Mouse (Mus musculus): ENCODE results near the gene Cux1.

Cux1 gene

DNA sequence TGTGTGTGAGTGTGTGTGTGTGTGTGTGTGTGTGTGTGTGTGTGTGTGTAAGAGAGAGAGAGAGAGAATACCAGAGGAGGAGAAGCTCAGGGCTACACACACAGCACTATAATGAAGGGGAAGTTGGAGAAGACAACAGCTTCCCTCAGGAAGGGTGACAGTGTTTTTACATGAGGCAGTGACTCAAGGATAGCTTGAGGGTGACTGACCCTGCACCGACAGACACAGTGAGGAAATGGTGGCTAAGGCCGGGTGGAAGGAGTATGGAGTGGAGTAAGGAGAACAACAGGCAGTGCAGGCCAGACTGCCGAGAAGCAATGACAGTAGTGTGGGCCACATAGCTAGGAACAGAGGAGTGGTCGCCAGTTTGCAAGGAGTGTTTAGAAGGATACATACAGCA lies 137.6 kb downstream of the Cux1 start:
- DNase-seq (ENCODE audit: low read depth, low spot score), result no peak
- Histone ChIP-seq H3K36me3 (ENCODE audit: control insufficient read depth, insufficient read depth, low read length, poor library complexity, severe bottlenecking) (no peaks in the 10 kb centered on the region), H3K27me3 (ENCODE audit: control insufficient read depth, insufficient read depth, low read length, poor library complexity, severe bottlenecking) (no peaks in the 10 kb centered on the region)

GRCm38 (mm10) chr5:136428498-136429060 lies 138.7 kb downstream of the Cux1 start:
- no peaks in the 10 kb centered on the region for H3K36me3 ChIP-seq (ENCODE audit: control insufficient read depth, insufficient read depth, low read length, poor library complexity, severe bottlenecking)
- peak; percentile 47 for DNase-seq (ENCODE audit: low read depth, low spot score)
- no peaks in the 10 kb centered on the region for H3K27me3 ChIP-seq (ENCODE audit: control insufficient read depth, insufficient read depth, low read length, poor library complexity, severe bottlenecking)

DNA sequence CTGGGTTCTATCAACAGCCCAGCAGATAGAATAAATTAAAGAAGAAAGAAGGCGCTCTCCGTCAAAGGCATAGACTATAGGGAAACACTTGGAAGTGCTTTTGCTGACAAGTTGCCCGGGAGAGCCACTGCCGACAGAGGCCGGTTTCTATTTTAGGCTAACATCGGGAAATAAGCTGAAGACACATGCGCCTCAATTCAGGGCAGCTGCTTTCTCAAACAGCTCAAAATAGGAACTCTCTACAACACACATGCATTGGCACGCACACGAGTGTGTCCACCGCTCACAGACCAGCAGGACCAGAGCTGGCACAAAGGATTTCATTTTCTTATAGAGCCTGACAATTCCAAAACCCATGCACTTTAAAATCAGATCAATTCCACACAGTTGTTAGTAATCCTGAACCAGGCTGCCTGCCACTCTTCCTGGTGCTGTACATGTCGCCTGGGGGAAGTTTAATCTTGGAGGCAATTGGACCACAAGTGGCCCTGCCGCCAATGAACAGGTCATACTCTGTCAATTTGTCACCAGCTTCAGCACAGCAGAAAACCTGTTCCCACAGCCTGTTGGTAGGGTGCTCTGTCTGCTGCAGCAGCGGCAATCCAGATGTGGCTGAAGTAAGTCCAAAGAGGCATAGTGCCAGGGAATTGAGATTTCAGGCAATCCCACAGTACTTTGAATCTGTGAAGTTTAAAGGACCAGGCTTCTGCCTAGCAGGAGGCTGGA lies 139.4 kb downstream of the Cux1 start:
- Histone ChIP-seq H3K36me3 (ENCODE audit: control insufficient read depth, insufficient read depth, low read length, poor library complexity, severe bottlenecking) (no peaks in the 10 kb centered on the region), H3K27me3 (ENCODE audit: control insufficient read depth, insufficient read depth, low read length, poor library complexity, severe bottlenecking) (no peaks in the 10 kb centered on the region)
- DNase-seq (ENCODE audit: low read depth, low spot score), result no peak

- DNase-seq (ENCODE audit: low read depth, low spot score), result no peak
- H3K36me3 ChIP-seq (ENCODE audit: control insufficient read depth, insufficient read depth, low read length, poor library complexity, severe bottlenecking), result no peaks in the 10 kb centered on the region
- no peaks in the 10 kb centered on the region for H3K27me3 ChIP-seq (ENCODE audit: control insufficient read depth, insufficient read depth, low read length, poor library complexity, severe bottlenecking)
Measured at GRCm38 (mm10) chr5:136427121-136427771, 140.0 kb downstream of the Cux1 start.

- DNase-seq (ENCODE audit: low read depth, low spot score), result no peak
- H3K27me3 ChIP-seq (ENCODE audit: control insufficient read depth, insufficient read depth, low read length, poor library complexity, severe bottlenecking), result no peaks in the 10 kb centered on the region
- no peaks in the 10 kb centered on the region for H3K36me3 ChIP-seq (ENCODE audit: control insufficient read depth, insufficient read depth, low read length, poor library complexity, severe bottlenecking)
Measured at GRCm38 (mm10) chr5:136422948-136423347, 144.3 kb downstream of the Cux1 start.

GRCm38 (mm10) chr5:136421885-136422284 lies 145.4 kb downstream of the Cux1 start:
- no peaks in the 10 kb centered on the region for H3K27me3 ChIP-seq (ENCODE audit: control insufficient read depth, insufficient read depth, low read length, poor library complexity, severe bottlenecking)
- no peaks in the 10 kb centered on the region for H3K36me3 ChIP-seq (ENCODE audit: control insufficient read depth, insufficient read depth, low read length, poor library complexity, severe bottlenecking)
- no peak for DNase-seq (ENCODE audit: low read depth, low spot score)

- DNase-seq (ENCODE audit: low read depth, low spot score), result no peak
- H3K27me3 ChIP-seq (ENCODE audit: control insufficient read depth, insufficient read depth, low read length, poor library complexity, severe bottlenecking), result no peaks in the 10 kb centered on the region
- H3K36me3 ChIP-seq (ENCODE audit: control insufficient read depth, insufficient read depth, low read length, poor library complexity, severe bottlenecking), result no peaks in the 10 kb centered on the region
Measured at GRCm38 (mm10) chr5:136421316-136421715, 146.0 kb downstream of the Cux1 start.

DNA sequence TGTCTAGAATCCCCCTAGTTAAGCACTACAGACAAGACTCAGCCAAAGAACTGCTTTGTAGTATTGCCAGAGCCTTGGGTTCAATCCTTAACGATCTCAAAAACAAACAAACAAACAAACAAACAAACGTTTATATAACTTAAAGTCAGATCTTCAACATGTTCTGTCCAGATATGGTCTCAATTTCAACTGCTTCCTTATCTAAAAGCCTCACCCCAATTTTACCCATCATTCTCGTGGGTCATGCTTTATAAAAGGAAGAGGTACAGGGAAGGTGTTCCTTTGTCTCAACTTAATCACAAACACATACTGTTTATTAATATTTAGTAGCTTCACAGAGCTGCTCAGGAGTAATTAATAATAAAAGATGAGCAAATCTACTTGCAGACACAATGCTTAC lies 146.9 kb downstream of the Cux1 start:
- no peaks in the 10 kb centered on the region for H3K27me3 ChIP-seq (ENCODE audit: control insufficient read depth, insufficient read depth, low read length, poor library complexity, severe bottlenecking)
- no peak for DNase-seq (ENCODE audit: low read depth, low spot score)
- no peaks in the 10 kb centered on the region for H3K36me3 ChIP-seq (ENCODE audit: control insufficient read depth, insufficient read depth, low read length, poor library complexity, severe bottlenecking)

GRCm38 (mm10) chr5:136417891-136418290 lies 149.4 kb downstream of the Cux1 start:
- H3K36me3 ChIP-seq (ENCODE audit: control insufficient read depth, insufficient read depth, low read length, poor library complexity, severe bottlenecking), result no peaks in the 10 kb centered on the region
- H3K27me3 ChIP-seq (ENCODE audit: control insufficient read depth, insufficient read depth, low read length, poor library complexity, severe bottlenecking), result no peaks in the 10 kb centered on the region
- no peak for DNase-seq (ENCODE audit: low read depth, low spot score)

DNA sequence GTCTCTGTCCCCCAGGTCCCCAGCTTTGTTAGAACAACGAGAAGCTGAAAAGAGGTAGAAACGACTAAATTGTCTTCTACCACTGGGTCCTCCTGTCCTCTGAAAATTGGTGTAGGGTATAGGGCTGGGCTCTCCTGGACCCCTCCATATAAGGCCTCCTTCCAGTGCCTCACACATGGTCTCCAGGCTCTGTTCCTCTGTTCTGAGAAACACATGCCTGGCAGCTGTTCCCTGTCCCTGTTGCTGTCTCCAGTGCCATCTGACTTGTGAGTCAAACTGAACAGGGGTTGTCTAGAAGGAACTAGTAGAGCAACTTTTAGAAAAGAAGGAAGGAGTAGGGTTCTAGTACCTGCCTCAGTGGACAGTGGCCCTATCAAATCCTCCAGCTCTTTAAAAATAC lies 152.8 kb downstream of the Cux1 start:
- H3K27me3 ChIP-seq (ENCODE audit: control insufficient read depth, insufficient read depth, low read length, poor library complexity, severe bottlenecking), result no peaks in the 10 kb centered on the region
- H3K36me3 ChIP-seq (ENCODE audit: control insufficient read depth, insufficient read depth, low read length, poor library complexity, severe bottlenecking), result no peaks in the 10 kb centered on the region
- no peak for DNase-seq (ENCODE audit: low read depth, low spot score)

- no peaks in the 10 kb centered on the region for H3K27me3 ChIP-seq (ENCODE audit: control insufficient read depth, insufficient read depth, low read length, poor library complexity, severe bottlenecking)
- no peaks in the 10 kb centered on the region for H3K36me3 ChIP-seq (ENCODE audit: control insufficient read depth, insufficient read depth, low read length, poor library complexity, severe bottlenecking)
- no peak for DNase-seq (ENCODE audit: low read depth, low spot score)
Measured at GRCm38 (mm10) chr5:136410681-136411181, 156.6 kb downstream of the Cux1 start.

- Histone ChIP-seq H3K36me3 (ENCODE audit: control insufficient read depth, insufficient read depth, low read length, poor library complexity, severe bottlenecking) (no peaks in the 10 kb centered on the region), H3K27me3 (ENCODE audit: control insufficient read depth, insufficient read depth, low read length, poor library complexity, severe bottlenecking) (no peaks in the 10 kb centered on the region)
- no peak for DNase-seq (ENCODE audit: low read depth, low spot score)
Measured at GRCm38 (mm10) chr5:136406357-136406756, 160.9 kb downstream of the Cux1 start.

DNA sequence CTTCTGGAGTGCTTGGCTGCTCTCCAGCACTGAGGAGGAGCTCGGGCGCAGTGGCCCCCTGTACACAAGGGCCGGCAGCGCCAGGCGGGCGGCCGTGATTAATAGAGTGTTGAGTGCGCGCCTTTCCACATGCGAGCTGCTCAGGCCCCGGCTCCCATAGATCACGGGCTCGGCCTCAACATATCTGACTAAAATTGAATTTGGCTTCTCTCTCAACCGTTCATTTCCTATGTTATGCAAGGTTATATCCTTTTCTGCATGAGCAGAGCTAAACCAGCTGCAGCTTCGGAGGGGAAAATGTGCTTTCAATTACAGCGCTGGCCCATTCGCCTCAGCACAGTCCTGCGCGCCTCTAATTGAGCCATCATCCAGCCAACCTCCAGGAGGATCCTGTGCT lies 163.7 kb downstream of the Cux1 start:
- Histone ChIP-seq H3K27me3 (ENCODE audit: control insufficient read depth, insufficient read depth, low read length, poor library complexity, severe bottlenecking) (no peaks in the 10 kb centered on the region), H3K36me3 (ENCODE audit: control insufficient read depth, insufficient read depth, low read length, poor library complexity, severe bottlenecking) (no peaks in the 10 kb centered on the region)
- DNase-seq (ENCODE audit: low read depth, low spot score), result peak; percentile 37

- DNase-seq (ENCODE audit: low read depth, low spot score), result no peak
- H3K36me3 ChIP-seq (ENCODE audit: control insufficient read depth, insufficient read depth, low read length, poor library complexity, severe bottlenecking), result no peaks in the 10 kb centered on the region
- no peaks in the 10 kb centered on the region for H3K27me3 ChIP-seq (ENCODE audit: control insufficient read depth, insufficient read depth, low read length, poor library complexity, severe bottlenecking)
Measured at GRCm38 (mm10) chr5:136402622-136403564, 164.4 kb downstream of the Cux1 start.

All from splenic B cell, adult 2 months (primary cell).